Mouse (Mus musculus) stomach, embryonic 16.5 days (tissue): ENCODE measurements at regions not wholly inside any gene's neighbourhood (a gene's known extent, or its start where the extent isn't known, plus 50 kb on each side); places are given as distances from the start of the nearest gene placed in this dataset.

ENCODE experiments used
- ATAC-seq: fragments of 200-750 bp; cut with Nextera tagmentation; 2 replicates; pipeline ENCODE4 v1.8.0; 2017; ENCODE audit warnings: moderate number of reproducible peaks, moderate TSS enrichment; ENCODE audit not compliant: insufficient read depth, low FRiP score
- H3K27ac ChIP-seq: fragments of 300-500 bp; sonication (generic); 2 replicates; pipeline ENCODE4 v1.5.1; 2014; ENCODE audit warnings: low read length
- H3K27me3 ChIP-seq: fragments of 300-500 bp; sonication (generic); 2 replicates; pipeline ENCODE4 v1.6.1; 2014; ENCODE audit warnings: low read length, control low read depth, mixed read lengths; ENCODE audit not compliant: control insufficient read depth, insufficient read depth
- H3K36me3 ChIP-seq: fragments of 300-500 bp; sonication (generic); 2 replicates; pipeline ENCODE4 v1.6.1; 2014; ENCODE audit warnings: low read length; ENCODE audit not compliant: control insufficient read depth, insufficient read depth
- H3K4me1 ChIP-seq: fragments of 300-500 bp; sonication (generic); 2 replicates; pipeline ENCODE4 v1.6.1; 2014; ENCODE audit warnings: low read length, control low read depth, mixed read lengths; ENCODE audit not compliant: control insufficient read depth, insufficient read depth
- H3K4me2 ChIP-seq: fragments of 300-500 bp; sonication (generic); 2 replicates; pipeline ENCODE4 v1.6.1; 2014; ENCODE audit warnings: low read depth, low read length, mixed read lengths
- H3K4me3 ChIP-seq: fragments of 300-500 bp; sonication (generic); replicated peaks from 2 replicates; pipeline ENCODE4 v1.5.1; 2014; ENCODE audit warnings: mild to moderate bottlenecking, low read length
- H3K9ac ChIP-seq: fragments of 300-500 bp; sonication (generic); 2 replicates; pipeline ENCODE4 v1.6.1; 2014; ENCODE audit warnings: low read length
- H3K9me3 ChIP-seq: fragments of 300-500 bp; sonication (generic); replicated peaks from 2 replicates; pipeline ENCODE4 v1.6.1; 2016; ENCODE audit warnings: low read length, control low read depth; ENCODE audit not compliant: control insufficient read depth
- WGBS: fragments of 180-500 bp; shearing (Covaris S2); extraction: QIAGEN DNeasy Blood & Tissue Kit; methylation state at CpG from one replicate; pipeline ENCODE4 v1.1.7; 2014; 5-methylcytosine and 5-hydroxymethylcytosine counted together

DNA sequence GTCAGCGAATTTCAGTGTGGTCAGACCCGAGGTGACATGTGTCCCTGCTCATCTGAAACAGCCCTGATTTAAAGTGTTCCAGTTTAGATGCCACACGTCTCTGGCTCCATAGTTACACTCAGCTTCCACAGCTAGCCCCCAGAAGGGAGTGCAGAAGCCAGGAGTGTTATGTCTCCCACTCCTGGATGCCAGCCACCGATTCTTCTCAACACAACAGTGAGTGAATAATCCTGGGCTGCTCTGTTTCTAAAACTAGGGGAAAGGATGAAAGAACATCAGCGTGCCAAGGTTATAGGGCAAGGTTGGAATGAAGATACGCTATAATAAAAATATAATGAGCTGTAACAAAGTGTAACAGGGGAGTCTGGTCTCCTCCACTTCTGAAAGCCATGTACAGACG is 51.5 kb upstream of the Stmnd1 start:
- Histone ChIP-seq H3K4me2 (no peak overlapping the region), H3K4me3 (no peak overlapping the region), H3K4me1 (no peaks in the 10 kb centered on the region), H3K36me3 (no peaks in the 10 kb centered on the region), H3K9ac (no peak overlapping the region), H3K27me3 (no peaks in the 10 kb centered on the region), H3K9me3 (no peaks in the 10 kb centered on the region), H3K27ac (no peak overlapping the region)
- ATAC-seq, result no peak
- 68% methylated on average over 7 of the region's 7 CpGs for WGBS

DNA sequence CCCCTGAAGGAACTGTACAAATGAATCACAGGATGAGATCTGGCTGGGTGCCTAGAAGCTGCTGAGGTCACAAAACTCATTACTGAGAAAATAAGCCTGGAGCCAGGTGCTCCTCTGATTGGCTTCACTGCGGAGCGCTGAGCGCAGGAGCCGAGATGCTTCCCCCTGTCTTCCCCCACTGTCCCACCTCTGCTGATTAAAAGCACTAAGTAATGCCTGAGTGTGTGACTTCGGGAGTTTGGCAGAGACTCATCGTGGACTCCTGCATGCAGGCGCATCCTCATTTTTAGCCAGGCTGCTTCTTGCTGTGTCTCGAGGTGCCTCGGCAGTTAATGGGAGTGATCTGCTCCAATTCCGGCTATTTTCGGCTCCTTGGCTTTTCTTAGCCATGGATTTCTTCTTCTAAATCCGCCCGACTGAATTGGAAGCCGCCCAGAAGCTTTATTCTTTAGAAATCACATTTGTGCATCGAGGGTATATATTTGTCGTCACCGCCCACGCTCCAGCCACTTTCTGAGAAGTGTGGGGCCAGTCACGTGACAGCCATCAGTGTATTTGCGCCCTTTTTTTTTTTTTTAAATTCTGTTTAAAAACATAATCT is 55.3 kb upstream of the Stmnd1 start:
- 51% methylated on average over 20 of the region's 20 CpGs for WGBS
- Histone ChIP-seq H3K27ac (no peak overlapping the region), H3K36me3 (no peaks in the 10 kb centered on the region), H3K9me3 (no peaks in the 10 kb centered on the region), H3K4me1 (no peaks in the 10 kb centered on the region), H3K4me3 (no peak overlapping the region; the same call in 1 of the 2 replicates), H3K9ac (0 out of 2 replicates have a peak overlapping the region, but pooled peaks have one; percentile 26), H3K27me3 (no peaks in the 10 kb centered on the region), H3K4me2 (peak overlapping the region; percentile 44)
- no peak for ATAC-seq

DNA sequence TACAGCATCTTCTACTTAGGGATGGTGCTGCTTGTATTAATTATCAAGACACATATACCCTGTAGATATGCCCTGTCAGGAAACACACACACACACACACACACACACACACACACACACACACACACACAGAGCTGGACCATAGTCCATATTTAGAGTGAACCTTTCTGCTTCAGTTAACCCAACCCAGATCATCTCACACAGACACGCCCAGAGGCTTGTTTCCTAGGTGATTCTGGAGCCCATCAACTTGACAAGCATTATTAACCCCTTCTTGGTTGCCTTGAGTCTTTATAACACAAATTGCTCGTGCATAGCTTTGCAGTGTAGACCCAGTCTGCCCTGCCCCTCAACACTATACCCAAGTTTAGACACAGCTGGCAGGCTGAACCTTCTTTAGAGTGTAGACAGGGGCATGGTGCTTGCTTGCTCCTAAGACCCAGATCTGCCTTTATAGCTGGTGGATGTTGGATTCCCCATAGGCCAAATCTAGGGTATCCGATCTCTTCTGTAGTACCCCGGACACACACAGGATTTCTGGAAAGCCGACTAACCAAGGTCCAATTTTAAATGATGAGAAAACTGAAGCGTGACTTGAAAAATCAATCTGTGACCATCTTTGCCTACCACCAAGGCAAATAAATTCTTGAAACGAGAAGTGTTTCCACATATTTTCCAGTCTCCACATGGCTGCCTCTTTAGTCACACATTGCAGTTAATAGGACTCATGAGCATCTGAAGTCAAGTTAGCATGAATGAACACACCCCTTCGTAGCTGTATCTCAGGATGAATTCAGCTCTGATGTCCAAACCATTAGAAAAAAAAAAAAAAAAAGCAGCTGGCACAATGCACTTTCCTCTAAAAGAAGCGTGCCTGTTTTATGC is 56.3 kb upstream of the Stmnd1 start:
- H3K9ac ChIP-seq, result no peak overlapping the region
- no peaks in the 10 kb centered on the region for H3K9me3 ChIP-seq
- ATAC-seq, result no peak
- H3K4me1 ChIP-seq, result no peaks in the 10 kb centered on the region
- H3K36me3 ChIP-seq, result no peaks in the 10 kb centered on the region
- H3K27me3 ChIP-seq, result no peaks in the 10 kb centered on the region
- peak overlapping the region; percentile 44; the same call in 1 of the 2 replicates for H3K4me2 ChIP-seq
- no peak overlapping the region for H3K27ac ChIP-seq
- H3K4me3 ChIP-seq, result no peak overlapping the region
- 75% methylated on average over 9 of the region's 9 CpGs for WGBS

DNA sequence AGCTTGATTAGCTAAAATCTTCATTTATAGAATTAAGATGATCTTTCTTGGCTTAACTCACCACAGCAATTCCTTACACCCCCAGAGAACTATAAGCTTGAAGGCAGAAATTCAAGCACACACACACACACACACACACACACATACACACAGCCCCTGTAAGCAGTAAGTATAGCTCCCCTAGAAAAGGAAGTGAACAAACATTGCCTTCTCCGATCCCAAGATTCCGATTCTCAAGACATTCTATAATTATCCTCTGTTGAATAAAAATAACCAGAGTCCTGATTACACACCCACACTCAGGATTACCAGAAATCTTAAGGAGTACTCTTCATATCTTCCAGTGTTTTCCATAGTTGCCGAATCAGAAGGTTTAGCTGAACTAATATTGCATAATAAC is 70.0 kb upstream of the Stmnd1 start:
- no peaks in the 10 kb centered on the region for H3K27me3 ChIP-seq
- no peak overlapping the region for H3K4me3 ChIP-seq
- no peak overlapping the region for H3K9ac ChIP-seq
- no peaks in the 10 kb centered on the region for H3K9me3 ChIP-seq
- 81% methylated on average over 3 of the region's 3 CpGs for WGBS
- no peak for ATAC-seq
- no peaks in the 10 kb centered on the region for H3K4me1 ChIP-seq
- no peak overlapping the region for H3K27ac ChIP-seq
- H3K4me2 ChIP-seq, result no peak overlapping the region
- H3K36me3 ChIP-seq, result no peaks in the 10 kb centered on the region

DNA sequence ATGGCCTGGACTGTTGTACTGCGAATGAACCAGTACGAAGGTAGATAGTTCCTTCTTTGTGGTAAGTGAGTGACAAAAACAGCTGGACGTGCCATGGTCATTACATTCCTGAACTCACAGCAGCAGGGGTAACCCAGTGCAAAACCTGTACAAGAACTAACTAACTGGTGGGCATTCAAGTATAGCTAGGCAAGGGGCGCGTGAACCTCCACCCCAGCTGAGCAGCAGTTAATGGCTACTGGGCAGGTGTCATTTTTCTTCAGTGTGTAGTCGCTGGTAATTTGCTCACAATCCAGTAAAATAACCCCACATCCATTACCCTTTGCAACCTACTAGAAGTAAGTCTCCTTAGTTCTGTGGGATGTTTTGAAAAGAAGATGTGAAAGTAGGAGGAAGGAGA is 70.9 kb upstream of the Stmnd1 start:
- H3K9ac ChIP-seq, result no peak overlapping the region
- H3K9me3 ChIP-seq, result no peaks in the 10 kb centered on the region
- 83% methylated on average over 6 of the region's 6 CpGs for WGBS
- no peaks in the 10 kb centered on the region for H3K4me1 ChIP-seq
- H3K36me3 ChIP-seq, result no peaks in the 10 kb centered on the region
- H3K4me2 ChIP-seq, result no peak overlapping the region
- H3K4me3 ChIP-seq, result no peak overlapping the region
- H3K27me3 ChIP-seq, result no peaks in the 10 kb centered on the region
- no peak overlapping the region for H3K27ac ChIP-seq
- ATAC-seq, result no peak

DNA sequence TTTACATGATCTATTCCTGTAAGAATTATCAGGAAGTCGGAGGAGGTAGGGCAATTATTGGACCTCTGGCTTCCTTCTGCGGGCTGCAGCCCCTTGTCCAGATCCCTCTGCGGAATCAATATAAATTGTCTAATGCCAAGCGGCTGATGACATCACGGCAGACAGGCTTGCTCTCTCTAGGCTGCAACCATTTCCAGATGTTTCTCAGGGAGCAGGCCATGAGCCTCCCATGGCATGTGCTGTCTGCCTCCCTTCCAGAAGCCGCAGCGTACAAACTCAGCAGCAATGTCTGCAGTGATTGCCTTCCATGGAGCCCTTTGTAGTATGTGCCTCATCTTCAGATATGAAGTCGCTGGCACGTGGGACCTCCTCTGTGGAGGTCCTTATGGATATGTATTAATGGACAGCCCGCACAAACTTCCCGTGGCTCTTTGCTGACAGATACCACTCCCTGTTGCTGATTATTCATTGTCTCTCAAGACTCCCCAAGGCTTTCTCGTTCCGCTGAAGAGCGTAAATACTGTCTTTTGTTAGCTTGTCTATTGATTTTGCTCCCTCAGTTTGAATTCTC is 72.4 kb upstream of the Stmnd1 start:
- Histone ChIP-seq H3K36me3 (no peaks in the 10 kb centered on the region), H3K9ac (no peak overlapping the region), H3K4me1 (no peaks in the 10 kb centered on the region), H3K9me3 (no peaks in the 10 kb centered on the region), H3K4me2 (no peak overlapping the region), H3K27me3 (no peaks in the 10 kb centered on the region), H3K27ac (no peak overlapping the region), H3K4me3 (no peak overlapping the region)
- ATAC-seq, result no peak
- WGBS, result 78% methylated on average over 14 of the region's 14 CpGs

DNA sequence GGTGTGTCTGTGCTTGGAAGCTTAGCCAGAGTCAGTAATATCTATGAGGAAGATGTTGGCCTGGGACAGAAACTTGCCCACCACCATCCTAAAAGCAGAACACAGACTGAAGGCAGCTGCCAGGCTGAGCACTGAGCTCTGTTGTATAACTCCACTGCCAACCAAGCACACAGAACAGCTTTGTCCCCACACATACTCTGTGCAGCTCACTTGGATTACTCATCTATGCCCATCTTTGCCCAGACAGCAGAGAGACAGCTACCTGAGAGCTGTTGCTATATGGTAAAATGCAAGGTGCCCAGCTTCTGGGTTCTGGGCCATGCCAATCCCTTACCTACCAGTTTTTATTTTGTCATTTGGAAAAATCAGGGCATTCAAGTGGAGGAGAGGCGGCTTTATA is 80.4 kb upstream of the Stmnd1 start:
- Histone ChIP-seq H3K9me3 (no peaks in the 10 kb centered on the region), H3K27me3 (no peaks in the 10 kb centered on the region), H3K27ac (no peak overlapping the region), H3K36me3 (no peaks in the 10 kb centered on the region), H3K9ac (no peak overlapping the region), H3K4me2 (no peak overlapping the region), H3K4me3 (no peak overlapping the region), H3K4me1 (no peaks in the 10 kb centered on the region)
- WGBS, result 78% methylated on average over 1 of the region's 1 CpGs
- no peak for ATAC-seq

DNA sequence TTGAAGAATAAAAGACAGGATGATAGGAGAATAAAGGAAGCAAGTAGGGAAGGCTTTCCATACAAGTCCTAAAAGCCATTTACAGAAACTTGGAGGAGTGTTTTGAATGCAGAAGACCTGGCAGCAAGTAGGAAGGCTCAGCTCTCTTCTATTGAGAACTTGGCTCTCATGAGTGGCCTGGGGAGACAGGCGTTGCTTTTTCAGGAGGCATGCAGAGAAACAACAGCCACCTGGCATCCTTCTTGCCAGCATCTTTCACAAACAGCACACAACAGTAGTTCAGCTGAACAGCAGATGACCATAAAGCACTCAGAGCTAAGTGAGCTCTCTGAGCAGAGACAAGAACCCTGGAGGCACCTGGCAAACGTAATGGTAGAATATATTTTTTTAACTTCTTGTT is 83.8 kb upstream of the Stmnd1 start:
- no peaks in the 10 kb centered on the region for H3K27me3 ChIP-seq
- H3K4me2 ChIP-seq, result no peak overlapping the region
- H3K27ac ChIP-seq, result no peak overlapping the region
- H3K36me3 ChIP-seq, result no peaks in the 10 kb centered on the region
- H3K4me3 ChIP-seq, result no peak overlapping the region
- H3K9me3 ChIP-seq, result no peaks in the 10 kb centered on the region
- WGBS, result 78% methylated on average over 2 of the region's 2 CpGs
- H3K4me1 ChIP-seq, result no peaks in the 10 kb centered on the region
- ATAC-seq, result no peak
- H3K9ac ChIP-seq, result no peak overlapping the region

DNA sequence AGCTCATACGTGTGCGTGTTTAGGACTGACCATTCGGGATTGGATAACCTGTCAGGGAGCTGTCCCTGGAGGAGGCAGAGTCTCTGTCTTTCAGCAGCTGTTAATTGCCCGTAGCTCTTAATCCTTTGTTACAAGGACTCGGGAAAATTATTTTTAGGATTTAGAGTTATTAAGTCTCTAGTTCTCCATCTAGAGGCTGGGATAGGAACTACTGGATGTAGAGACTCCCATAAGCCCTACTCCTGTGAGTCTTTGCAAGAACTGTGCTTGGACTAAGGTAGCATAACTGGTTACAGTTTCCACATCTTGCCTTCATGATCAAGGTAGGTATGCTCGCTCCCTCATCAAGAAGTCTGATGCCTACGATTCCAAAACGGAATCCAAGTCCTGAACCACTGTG is 90.7 kb upstream of the Stmnd1 start:
- Histone ChIP-seq H3K36me3 (no peaks in the 10 kb centered on the region), H3K4me3 (no peak overlapping the region), H3K27ac (no peak overlapping the region), H3K9me3 (no peaks in the 10 kb centered on the region), H3K27me3 (no peaks in the 10 kb centered on the region), H3K9ac (no peak overlapping the region), H3K4me1 (peaks cover 5% of the 10 kb centered on the region; the same call in 1 of the 2 replicates), H3K4me2 (no peak overlapping the region)
- WGBS, result 73% methylated on average over 8 of the region's 8 CpGs
- no peak for ATAC-seq
